Mouse (Mus musculus) stomach, embryonic 14.5 days (tissue): ENCODE results near the gene Adamts17. TPM values are rescaled to one million over a fixed set of nuclear protein-coding genes. Genes with fewer than 3 reads are reported as not detected.

Experiments
- ATAC-seq: fragments of 200-750 bp; cut with Nextera tagmentation; 2 replicates; pipeline ENCODE4 v1.8.0; 2017; ENCODE audit warnings: low read depth, moderate TSS enrichment; ENCODE audit not compliant: insufficient number of reproducible peaks, insufficient read depth, low FRiP score
- H3K27ac ChIP-seq: fragments of 300-500 bp; sonication (generic); 2 replicates; pipeline ENCODE4 v1.5.1; 2014; ENCODE audit warnings: mild to moderate bottlenecking, low read length, moderate library complexity, mixed read lengths
- H3K27me3 ChIP-seq: fragments of 300-500 bp; sonication (generic); 2 replicates; pipeline ENCODE4 v1.6.1; 2014; ENCODE audit warnings: low read length, control low read depth, mixed read lengths; ENCODE audit not compliant: control insufficient read depth, insufficient read depth
- H3K36me3 ChIP-seq: fragments of 300-500 bp; sonication (generic); 2 replicates; pipeline ENCODE4 v1.6.1; 2014; ENCODE audit warnings: mild to moderate bottlenecking, control low read depth, low read length, moderate library complexity, mixed read lengths; ENCODE audit not compliant: control insufficient read depth, insufficient read depth
- H3K4me1 ChIP-seq: fragments of 300-500 bp; sonication (generic); 2 replicates; pipeline ENCODE4 v1.6.1; 2014; ENCODE audit warnings: low read length, control low read depth, mixed read lengths; ENCODE audit not compliant: control insufficient read depth, insufficient read depth
- H3K4me2 ChIP-seq: fragments of 300-500 bp; sonication (generic); replicated peaks from 2 replicates; pipeline ENCODE4 v1.6.1; 2014; ENCODE audit warnings: low read depth, low read length, control low read depth
- H3K4me3 ChIP-seq: fragments of 300-500 bp; sonication (generic); 2 replicates; pipeline ENCODE4 v1.5.1; 2014; ENCODE audit warnings: low read depth, low read length, control low read depth
- H3K9ac ChIP-seq: fragments of 300-500 bp; sonication (generic); replicated peaks from 2 replicates; pipeline ENCODE4 v1.6.1; 2014; ENCODE audit warnings: low read depth, mild to moderate bottlenecking, control low read depth, low read length, moderate library complexity, mixed read lengths
- H3K9me3 ChIP-seq: fragments of 300-500 bp; sonication (generic); 2 replicates; pipeline ENCODE4 v1.6.1; 2016; ENCODE audit warnings: low read depth, low read length, control low read depth; ENCODE audit not compliant: control insufficient read depth
- WGBS: fragments of 180-500 bp; shearing (Covaris S2); extraction: QIAGEN DNeasy Blood & Tissue Kit; methylation state at CpG from one replicate; pipeline ENCODE4 v1.1.7; 2014; 5-methylcytosine and 5-hydroxymethylcytosine counted together
- polyA plus RNA-seq: library from polyadenylated mRNA; unstranded; fragments of >200 nt; fragmentation: Nextera tagmentation; extraction: Ambion mirVana; gene quantifications from 2 replicates; pipeline ENCODE4 v1.2.1, GENCODE M21; 2014

Gene Adamts17
- polyA plus RNA-seq, 1 experiment from 2014 or later = 7.8 TPM

GRCm38 (mm10) chr7:66924104-66924503 lies 84.6 kb downstream of the Adamts17 start:
- WGBS = 88% methylated on average over 1 of the region's 1 CpGs
- Histone ChIP-seq H3K9me3 (no peaks in the 10 kb centered on the region), H3K4me3 (no peak overlapping the region), H3K4me2 (no peak overlapping the region), H3K27ac (no peak overlapping the region), H3K4me1 (peaks cover 6% of the 10 kb centered on the region; the same call in 1 of the 2 replicates), H3K36me3 (no peaks in the 10 kb centered on the region), H3K27me3 (no peaks in the 10 kb centered on the region), H3K9ac (no peak overlapping the region)
- no peak for ATAC-seq

DNA sequence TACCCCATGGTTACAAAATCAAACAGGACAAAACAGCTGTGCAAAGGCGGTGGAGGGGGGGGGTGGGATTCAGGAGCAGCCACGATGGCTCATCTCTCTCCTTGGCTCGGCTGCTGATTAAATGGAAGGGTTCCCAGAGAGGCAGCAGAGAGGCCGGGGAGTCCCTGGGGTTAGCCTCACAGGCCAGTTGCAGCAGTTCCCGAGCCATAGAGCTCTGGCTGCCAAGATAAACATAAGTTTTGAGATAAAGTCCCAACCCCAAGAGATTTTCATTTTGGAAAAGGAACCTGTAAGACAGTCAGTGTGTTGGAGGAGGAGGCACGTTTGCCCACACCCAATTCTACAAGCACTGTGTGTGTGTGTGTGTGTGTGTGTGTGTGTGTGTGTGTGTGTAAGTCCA lies 89.7 kb downstream of the Adamts17 start:
- ATAC-seq = no peak
- Histone ChIP-seq H3K27me3 (no peaks in the 10 kb centered on the region), H3K4me2 (no peak overlapping the region), H3K27ac (no peak overlapping the region), H3K9ac (no peak overlapping the region), H3K9me3 (no peaks in the 10 kb centered on the region), H3K36me3 (no peaks in the 10 kb centered on the region), H3K4me3 (no peak overlapping the region), H3K4me1 (peaks cover 11% of the 10 kb centered on the region)
- WGBS = 20% methylated on average over 6 of the region's 6 CpGs

DNA sequence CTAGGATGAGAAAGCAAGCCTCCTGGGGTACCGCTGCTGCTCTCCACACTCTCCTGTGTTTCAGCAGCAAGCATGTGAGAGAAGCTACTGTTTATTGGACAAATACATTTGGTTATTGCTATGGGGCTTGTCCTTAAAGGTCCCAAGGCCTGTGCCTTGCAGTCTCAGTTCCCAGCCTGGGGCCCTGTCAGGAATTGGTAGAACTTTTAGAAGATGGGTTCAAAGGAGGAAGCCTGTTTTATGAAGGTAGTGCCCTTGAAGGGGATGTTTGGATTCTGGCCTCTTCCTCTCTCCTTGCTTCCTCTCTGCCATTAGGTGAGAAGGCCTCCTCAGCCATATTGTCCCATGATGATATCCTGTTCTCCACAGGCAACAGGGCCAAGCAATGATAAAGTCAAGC lies 91.8 kb downstream of the Adamts17 start:
- Histone ChIP-seq H3K4me1 (peaks cover 14% of the 10 kb centered on the region), H3K9ac (no peak overlapping the region), H3K27ac (no peak overlapping the region), H3K36me3 (no peaks in the 10 kb centered on the region), H3K9me3 (no peaks in the 10 kb centered on the region), H3K4me2 (no peak overlapping the region), H3K27me3 (no peaks in the 10 kb centered on the region), H3K4me3 (no peak overlapping the region)
- ATAC-seq = no peak
- 90% methylated on average over 1 of the region's 1 CpGs for WGBS

DNA sequence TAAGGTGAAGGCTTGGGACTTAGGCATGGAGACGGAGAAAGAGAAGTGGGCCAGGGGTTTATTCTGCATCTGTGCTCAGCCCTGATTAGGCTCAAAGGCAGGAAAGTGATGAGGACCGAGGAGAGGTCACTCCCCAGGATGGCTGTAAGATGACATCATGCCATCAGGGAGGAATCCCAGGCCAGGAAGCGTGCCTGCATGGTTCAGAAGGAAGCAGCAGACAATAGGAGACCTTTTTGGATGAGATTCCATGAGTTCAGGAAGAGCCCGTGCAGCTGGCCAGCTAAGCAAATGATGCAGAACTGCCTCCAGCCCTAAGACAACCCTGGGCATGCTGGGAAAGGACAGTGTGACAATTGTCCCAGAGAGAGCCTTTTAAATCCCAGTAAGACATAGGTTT lies 93.7 kb downstream of the Adamts17 start:
- Histone ChIP-seq H3K27ac (no peak overlapping the region), H3K4me1 (peaks cover 25% of the 10 kb centered on the region), H3K4me3 (no peak overlapping the region), H3K9me3 (no peaks in the 10 kb centered on the region), H3K27me3 (no peaks in the 10 kb centered on the region), H3K36me3 (no peaks in the 10 kb centered on the region), H3K4me2 (no peak overlapping the region), H3K9ac (no peak overlapping the region)
- ATAC-seq = no peak
- WGBS = 56% methylated on average over 4 of the region's 4 CpGs

- no peak overlapping the region for H3K27ac ChIP-seq
- H3K4me3 ChIP-seq = no peak overlapping the region
- no peaks in the 10 kb centered on the region for H3K9me3 ChIP-seq
- H3K9ac ChIP-seq = no peak overlapping the region
- H3K4me1 ChIP-seq = peaks cover 23% of the 10 kb centered on the region
- no peak overlapping the region for H3K4me2 ChIP-seq
- WGBS = 63% methylated on average over 6 of the region's 6 CpGs
- no peaks in the 10 kb centered on the region for H3K36me3 ChIP-seq
- no peaks in the 10 kb centered on the region for H3K27me3 ChIP-seq
- no peak for ATAC-seq
These were observed 94.5 kb downstream of the Adamts17 start for GRCm38 (mm10) chr7:66934062-66934461.

GRCm38 (mm10) chr7:66935041-66935440 lies 95.5 kb downstream of the Adamts17 start:
- H3K4me1 ChIP-seq = peaks cover 18% of the 10 kb centered on the region
- H3K27me3 ChIP-seq = no peaks in the 10 kb centered on the region
- H3K9me3 ChIP-seq = no peaks in the 10 kb centered on the region
- H3K36me3 ChIP-seq = no peaks in the 10 kb centered on the region
- ATAC-seq = no peak
- H3K9ac ChIP-seq = no peak overlapping the region
- no peak overlapping the region for H3K4me3 ChIP-seq
- H3K4me2 ChIP-seq = no peak overlapping the region
- no peak overlapping the region for H3K27ac ChIP-seq
- WGBS = 83% methylated on average over 6 of the region's 6 CpGs

GRCm38 (mm10) chr7:66936042-66936755 lies 96.7 kb downstream of the Adamts17 start:
- no peaks in the 10 kb centered on the region for H3K36me3 ChIP-seq
- 70% methylated on average over 8 of the region's 8 CpGs for WGBS
- no peak overlapping the region for H3K9ac ChIP-seq
- H3K4me1 ChIP-seq = peaks cover 18% of the 10 kb centered on the region
- no peaks in the 10 kb centered on the region for H3K9me3 ChIP-seq
- no peaks in the 10 kb centered on the region for H3K27me3 ChIP-seq
- peak overlapping the region; percentile 57; the same call in 1 of the 2 replicates for H3K27ac ChIP-seq
- H3K4me2 ChIP-seq = no peak overlapping the region
- H3K4me3 ChIP-seq = no peak overlapping the region
- ATAC-seq = peak; percentile 62; the same call in 1 of the 2 replicates

DNA sequence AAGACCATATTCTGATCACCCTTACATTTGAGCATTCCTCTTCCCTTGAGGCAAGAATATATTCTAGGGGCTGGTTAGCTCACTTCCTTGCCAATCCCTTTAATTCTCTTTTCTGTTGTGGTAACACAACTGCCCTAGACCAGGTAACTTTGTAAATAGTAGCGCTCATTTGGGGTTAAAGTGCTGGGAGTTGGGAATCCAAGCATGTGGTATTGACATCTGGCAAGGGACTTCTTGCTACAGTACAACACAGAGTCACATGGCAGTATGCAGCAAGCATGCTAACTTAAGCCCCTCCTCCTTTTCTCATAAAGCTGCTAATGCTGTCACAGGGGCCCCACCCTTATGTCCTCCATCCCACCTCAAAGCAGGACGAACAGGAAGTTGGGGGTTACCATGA lies 97.4 kb downstream of the Adamts17 start:
- Histone ChIP-seq H3K27ac (no peak overlapping the region), H3K4me1 (peaks cover 18% of the 10 kb centered on the region), H3K36me3 (no peaks in the 10 kb centered on the region), H3K4me2 (no peak overlapping the region), H3K4me3 (no peak overlapping the region), H3K9me3 (no peaks in the 10 kb centered on the region), H3K27me3 (no peaks in the 10 kb centered on the region), H3K9ac (no peak overlapping the region)
- ATAC-seq = no peak
- WGBS = 74% methylated on average over 2 of the region's 2 CpGs
